Mouse (Mus musculus) heart, postnatal 10 days (tissue): ENCODE results near the gene Cish. TPM values are rescaled to one million over a fixed set of nuclear protein-coding genes. Genes with fewer than 3 reads are reported as not detected.
"Not testable (repeated sequence)": the region's sequence is repeated elsewhere in the genome, so short reads cannot be mapped to it uniquely, and the experiment has no call there.

Source experiments
- DNase-seq, 2 experiments: peaks; one replicate each; pipeline ENCODE4 v3.0.0; 2021
- intact Hi-C: fragments of 180-260 bp; cut with DNase I; formaldehyde crosslinking; loops from one replicate; pipeline ENCODE4 v1.15.1; 2025
- total RNA-seq, 2 experiments: library from RNA; stranded (reverse); gene quantifications; 2 replicates each; pipeline ENCODE4 v1.2.3; 2021

The Cish gene
- total RNA-seq, 2 experiments from 2014 or later: 212 to 269 TPM

DNA sequence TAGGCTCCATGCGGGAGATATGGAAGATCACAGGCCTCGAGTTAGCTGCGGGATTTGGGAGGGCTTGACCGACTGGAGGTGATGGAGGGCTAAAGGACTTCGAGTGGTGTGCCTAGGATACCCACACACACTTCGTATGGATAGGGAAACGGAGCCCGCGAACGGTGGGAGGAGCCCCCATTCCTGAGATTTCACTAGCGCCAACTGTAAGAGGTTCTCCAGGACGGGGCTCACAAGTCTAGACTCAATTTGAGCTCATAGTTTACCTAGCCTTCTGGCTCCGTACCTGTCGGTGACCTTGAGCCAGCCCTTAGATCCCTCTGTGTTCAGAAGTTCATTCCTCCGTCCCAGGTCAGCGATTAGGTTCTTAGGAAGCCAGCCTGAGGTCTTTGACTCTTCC is 1.2 kb downstream of the Cish start:
- DNase-seq: no peak
- intact Hi-C loops: loop anchor here (10.0 kb wide), 1 partner anchor 472 kb away; the partner anchor contains the start of gene Dcaf1

DNA sequence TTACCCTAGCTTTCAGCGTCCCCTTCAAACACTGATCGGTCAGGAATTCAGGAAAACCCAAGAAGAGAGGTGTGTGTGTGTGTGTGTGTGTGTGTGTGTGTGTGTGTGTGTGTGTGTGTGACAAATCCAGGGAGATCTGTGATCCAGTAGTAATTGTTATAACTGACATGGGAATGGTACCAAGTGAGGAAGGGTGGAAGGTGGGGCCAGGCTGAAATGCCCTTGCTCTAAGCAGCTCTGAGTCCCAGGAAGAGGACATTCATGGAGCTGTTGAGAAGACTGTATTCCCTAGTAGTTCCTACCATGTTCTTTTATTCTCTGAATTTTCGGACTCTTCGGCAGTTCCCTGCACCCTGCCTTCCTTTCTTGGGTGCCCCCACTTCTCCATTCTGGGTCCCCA is 1.8 kb downstream of the Cish start:
- intact Hi-C loops: loop anchor here (10.0 kb wide), 1 partner anchor 473 kb away; the partner anchor contains the start of gene Dcaf1
- peak in 1 of 2 experiments; percentile 47 for DNase-seq

DNA sequence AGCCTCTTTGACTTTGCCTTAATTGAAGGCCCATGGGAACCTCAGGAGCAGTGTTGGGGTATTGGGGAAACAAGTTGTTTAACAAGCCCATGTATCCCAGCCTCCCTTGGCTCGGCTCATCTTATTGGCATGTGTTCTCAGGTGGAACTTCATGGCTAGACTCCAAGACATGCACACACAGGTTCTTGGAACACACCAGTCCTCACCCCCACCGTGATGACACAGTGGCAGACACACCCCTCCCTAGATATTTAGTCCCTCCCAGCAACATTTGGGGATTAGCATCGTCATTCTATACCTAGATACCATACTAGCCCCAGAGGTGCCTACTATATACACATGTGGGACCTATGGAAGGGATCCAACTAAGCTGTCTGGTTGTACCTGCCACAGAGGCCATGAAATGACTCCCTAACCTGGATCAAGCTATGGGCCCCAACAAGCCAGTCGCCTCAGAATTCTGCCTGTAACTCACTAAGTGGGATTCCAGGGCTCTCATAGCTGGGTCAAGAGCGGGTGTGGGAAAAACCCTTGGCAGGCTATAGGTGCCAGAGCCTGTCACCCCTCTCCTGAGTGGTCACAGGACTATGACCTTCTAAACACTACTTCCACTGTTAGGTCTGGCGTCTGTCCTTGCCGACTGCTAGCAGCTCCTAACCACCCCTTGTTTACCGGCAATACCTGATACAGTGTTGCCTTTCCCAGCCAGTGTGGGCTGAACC is 2.4 kb downstream of the Cish start:
- peak; percentile 69 to 77 for DNase-seq

DNA sequence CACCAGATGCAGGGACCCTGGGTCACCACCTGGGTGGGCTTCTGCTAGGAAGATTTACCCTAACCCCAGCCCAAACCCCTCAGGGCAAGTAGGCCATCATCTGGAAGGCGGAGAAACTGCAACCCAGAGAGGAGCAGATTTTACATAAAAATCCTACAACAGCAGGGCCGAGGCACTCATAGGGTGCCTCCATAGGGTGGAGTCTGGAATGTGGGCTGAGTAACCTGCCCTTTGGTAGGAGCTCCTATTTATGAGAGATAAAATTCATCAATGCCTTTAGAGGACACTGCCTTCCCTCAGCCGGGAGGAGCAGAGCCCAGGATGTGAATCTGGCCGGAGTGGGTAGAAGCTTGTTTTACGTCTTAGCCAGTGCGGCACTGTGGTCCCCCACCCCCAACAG is 3.0 kb downstream of the Cish start:
- intact Hi-C loops: loop anchor here (10.0 kb wide), 1 partner anchor 474 kb away; the partner anchor contains the start of gene Dcaf1
- no peak for DNase-seq

More for the DNA sequence above, 2.4 kb downstream of the Cish start:
- intact Hi-C loops: loop anchor here (10.0 kb wide), 1 partner anchor 473 kb away; the partner anchor contains the start of gene Dcaf1

DNA sequence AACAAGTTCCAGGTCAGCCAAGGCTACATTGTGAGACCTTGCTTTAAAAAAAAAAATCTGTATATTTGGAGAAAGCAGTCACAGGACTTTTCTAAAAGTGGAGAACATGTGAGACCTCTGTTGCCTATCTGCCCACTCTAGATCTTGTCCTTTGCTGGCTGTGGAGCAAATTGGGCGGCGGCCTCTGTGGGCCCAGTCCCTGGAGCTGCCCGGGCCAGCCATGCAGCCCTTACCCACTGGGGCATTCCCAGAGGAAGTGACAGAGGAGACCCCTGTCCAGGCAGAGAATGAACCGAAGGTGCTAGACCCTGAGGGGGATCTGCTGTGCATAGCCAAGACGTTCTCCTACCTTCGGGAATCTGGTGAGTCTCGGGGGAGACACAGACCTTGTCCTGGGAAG is 4.0 kb downstream of the Cish start:
- DNase-seq: peak; percentile 55 to 75
- intact Hi-C loops: loop anchor here (1.0 to 10.0 kb wide), 2 partner anchors 24 to 475 kb away; partner anchors contain the start of gene Dcaf1

DNA sequence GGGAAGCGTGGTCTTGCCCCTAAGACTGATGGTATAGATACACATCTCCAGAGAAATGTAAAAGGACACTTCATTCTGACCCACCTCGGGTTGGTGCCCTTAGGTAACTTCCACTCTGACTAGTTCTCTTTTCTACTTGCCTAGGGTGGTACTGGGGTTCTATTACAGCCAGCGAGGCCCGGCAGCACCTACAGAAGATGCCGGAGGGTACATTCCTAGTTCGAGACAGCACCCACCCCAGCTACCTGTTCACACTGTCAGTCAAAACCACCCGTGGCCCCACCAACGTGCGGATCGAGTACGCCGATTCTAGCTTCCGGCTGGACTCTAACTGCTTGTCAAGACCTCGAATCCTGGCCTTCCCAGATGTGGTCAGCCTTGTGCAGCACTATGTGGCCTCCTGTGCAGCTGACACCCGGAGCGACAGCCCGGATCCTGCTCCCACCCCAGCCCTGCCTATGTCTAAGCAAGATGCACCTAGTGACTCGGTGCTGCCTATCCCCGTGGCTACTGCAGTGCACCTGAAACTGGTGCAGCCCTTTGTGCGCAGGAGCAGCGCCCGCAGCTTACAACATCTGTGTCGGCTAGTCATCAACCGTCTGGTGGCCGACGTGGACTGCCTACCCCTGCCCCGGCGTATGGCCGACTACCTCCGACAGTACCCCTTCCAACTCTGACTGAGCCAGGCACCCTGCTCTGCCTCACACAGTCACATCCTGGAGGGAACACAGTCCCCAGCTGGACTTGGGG is 4.6 kb downstream of the Cish start:
- intact Hi-C loops: loop anchor here (1.0 kb wide), 1 partner anchor 23 kb away; no protein-coding TSS in a partner anchor
- DNase-seq: no peak

DNA sequence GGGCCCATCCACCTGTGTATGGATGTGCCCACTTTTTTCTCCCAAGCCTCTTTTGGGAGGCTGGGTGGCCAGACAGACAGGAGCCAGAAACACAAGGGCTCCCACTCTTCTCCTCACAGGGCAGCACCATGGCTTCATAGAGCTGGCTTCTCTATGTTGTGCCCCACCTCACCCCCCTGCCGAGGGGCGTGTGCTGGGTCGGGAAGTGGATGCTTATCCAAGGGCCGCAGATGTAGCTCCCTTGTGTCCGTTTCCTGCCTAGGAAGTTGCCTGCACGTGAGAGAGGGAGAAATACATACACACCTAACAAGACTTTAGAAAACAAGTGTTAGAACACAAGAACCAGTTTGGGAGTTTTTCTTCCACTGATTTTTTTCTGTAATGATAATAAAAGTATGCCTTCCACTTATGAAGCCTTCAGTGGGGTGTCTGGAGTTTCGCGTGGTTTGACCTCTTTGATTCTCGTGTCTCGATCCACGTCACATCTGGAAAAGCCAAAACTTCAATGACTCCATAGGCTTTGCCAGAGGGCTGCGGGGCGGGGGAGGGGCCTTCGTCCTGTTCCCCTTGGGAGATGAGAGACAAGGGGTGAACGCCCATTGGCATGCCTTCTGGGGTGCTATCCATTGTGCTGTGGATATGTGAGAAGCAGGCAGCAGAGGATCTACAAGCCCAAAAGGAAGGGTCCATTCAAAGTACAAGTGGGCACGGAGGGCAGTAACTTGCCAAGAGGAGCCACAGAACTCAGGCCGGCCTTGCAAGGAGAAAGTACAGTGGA is 5.9 kb downstream of the Cish start:
- intact Hi-C loops: no loop called here
- DNase-seq: peak in 1 of 2 experiments; percentile 23

DNA sequence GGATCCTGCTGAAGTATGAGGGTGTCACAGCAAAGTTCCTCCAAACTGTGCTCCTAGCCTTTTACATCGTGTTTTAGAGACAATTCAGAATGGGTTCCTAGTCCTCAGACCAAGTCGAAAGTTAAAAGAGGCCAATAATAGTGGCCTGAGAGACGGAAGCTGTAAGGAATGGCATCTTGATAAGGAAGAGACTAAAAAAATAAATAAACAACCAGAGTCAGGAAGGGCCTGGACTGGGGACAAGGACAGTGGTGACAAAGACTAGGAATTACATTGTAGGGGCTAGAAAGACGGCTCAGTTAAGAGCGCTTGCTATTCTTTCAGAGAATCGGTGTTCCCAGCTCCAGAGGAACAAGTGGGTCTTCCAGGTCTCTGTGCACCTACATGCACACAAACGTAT is 6.8 kb downstream of the Cish start:
- no peak for DNase-seq
- intact Hi-C loops: no loop called here

DNA sequence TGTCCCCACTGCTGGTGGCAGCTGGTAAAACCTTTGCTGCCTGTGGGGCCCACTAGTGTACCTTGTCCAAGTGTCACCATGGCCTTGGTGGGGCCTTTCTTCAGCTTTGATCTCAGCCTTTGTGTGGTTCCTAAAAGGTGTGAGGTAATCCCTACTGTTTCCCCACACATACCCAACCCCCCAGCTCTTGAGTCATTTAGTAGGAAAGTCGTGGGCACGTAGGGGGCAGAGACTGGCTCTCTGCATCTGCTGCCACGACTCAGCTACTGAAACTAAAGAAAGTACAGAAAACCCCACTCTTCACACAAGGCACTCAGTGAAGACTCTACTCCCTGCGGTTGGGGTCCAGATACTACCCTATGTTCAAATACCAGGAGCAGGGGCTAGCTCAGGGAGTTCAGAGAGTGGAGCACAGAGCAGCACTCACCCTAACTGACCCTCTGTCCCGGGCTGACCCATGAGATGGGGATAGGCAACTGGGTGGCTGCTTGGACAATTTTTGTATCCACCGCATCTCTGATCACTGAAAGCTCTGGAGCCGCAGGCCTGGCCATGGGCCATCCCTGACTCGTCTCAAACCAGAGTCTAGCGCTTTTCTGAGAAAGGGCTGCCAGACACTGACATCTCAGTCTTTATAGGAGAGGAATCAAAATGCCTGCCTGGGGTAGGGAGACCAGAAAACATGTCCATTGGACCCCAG is 7.4 kb downstream of the Cish start:
- intact Hi-C loops: no loop called here
- DNase-seq: peak; percentile 47 to 64

DNA sequence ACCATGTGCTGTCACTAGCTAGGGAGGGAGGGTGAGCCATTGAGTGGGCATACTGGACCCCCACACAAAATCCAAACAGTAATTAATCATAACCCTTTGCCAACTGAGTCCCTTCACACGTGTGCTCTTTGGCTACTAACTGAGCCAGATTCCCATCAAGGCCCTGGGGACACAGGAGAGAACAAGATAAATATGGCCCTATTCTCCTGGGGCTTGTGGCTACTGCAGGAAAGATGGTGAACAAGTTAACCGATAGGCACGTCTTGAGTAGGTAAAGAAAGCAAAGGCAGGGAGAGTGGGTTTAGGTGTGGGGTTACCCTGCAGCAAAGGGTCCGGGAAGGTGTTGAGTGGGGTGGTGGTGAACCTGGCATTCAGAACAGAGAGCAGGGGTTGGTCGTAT is 8.1 kb downstream of the Cish start:
- intact Hi-C loops: no loop called here
- no peak for DNase-seq

DNA sequence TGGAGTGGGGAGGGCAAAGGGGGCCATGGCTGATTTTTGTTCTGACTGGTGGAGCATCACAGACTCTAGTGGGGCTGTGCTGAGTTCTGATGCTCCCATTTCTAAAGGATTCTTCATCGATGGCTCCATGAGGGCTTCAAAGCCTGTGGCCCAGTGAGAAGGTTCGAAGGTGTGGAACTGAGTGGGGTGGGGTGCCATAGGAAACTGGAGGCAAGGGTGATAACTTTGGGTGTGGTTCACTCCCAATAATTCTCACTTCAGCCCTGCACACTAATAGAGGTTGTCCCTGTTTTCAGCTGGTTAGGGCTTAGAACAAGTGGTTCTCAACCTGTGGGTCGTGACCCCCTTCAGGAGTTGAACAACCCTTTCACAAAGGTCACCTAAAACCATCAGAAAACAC is 8.6 kb downstream of the Cish start:
- DNase-seq: no peak
- intact Hi-C loops: no loop called here

DNA sequence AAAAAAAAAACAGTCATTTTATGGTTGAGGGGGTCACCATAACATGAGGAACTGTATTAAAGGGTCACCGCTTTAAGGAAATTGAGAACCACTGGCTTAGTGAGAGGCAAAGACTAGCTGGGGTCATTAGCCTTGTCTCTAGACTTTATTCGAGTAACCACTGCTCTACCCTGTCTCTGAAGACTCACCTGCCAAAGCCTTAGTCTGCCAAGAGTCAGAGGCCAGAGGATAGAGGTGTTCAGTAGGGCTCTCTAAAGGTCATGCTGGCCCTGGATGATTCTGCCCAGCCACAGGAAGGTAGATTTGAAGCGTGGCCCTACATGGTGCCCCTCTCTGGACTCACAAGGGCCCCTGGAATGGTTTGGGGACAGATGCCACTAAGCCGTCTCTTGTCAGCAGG is 9.2 kb downstream of the Cish start:
- intact Hi-C loops: no loop called here

DNA sequence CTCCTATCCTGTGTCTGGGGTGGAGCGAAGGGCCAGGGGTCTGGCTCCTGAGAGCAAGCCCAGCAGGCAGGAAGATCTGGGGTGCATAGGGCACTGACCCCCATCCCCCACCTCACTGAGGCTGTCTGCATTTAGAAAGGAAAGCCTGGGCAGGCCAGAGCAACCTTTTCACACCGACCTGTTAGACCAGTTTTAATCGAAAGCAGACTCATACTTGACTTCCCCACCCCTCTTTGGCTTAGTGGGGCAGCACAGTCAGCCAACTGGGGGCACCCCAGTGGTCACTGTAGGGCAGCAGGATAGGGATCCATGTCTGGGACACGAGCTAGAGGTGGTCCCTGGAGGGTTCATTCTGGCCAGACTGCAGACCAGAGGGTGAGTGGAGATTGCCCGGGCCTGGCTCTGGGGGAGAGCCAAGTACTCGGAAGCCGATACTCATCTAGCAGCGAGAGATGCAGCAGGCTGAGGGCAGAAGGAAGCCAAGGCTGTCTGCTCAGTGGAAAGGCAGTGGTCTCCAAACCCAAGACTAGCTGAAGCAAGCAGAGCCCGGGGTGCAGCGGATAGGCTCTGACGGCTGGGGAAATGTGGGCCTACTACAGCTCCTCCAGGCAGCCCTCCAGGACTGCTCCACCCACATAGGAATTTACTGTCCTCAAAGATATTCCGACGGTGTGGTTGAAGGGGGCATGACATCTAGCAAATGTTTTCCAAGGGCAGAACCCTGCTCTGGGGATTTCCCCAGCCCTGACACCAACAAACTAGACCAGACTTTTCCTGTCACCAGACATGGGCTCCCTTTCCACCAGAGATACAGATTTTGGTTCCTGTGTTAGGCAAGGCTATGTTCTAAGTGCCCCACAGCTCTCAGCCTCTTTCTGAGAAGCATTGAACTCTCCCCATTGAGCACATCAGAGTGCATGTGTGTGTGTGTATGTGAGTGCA is 10.0 kb downstream of the Cish start:
- peak in 1 of 2 experiments; percentile 28 for DNase-seq
- intact Hi-C loops: no loop called here

More for the DNA sequence above, 9.2 kb downstream of the Cish start:
- no peak for DNase-seq

DNA sequence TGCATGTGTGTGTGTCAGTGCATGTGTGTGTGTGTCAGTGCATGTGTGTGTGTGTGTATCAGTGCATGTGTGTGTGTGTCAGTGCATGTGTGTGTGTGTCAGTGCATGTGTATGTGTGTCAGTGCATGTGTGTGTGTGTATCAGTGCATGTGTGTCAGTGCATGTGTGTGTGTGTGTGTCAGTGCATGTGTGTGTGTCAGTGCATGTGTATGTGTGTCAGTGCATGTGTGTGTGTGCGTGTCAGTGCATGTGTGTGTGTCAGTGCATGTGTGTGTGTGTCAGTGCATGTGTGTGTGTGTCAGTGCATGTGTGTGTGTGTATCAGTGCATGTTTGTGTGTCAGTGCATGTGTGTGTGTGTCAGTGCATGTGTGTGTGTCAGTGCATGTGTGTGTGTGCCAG is 10.8 kb downstream of the Cish start:
- DNase-seq, intact Hi-C loops: not testable (repeated sequence)

DNA sequence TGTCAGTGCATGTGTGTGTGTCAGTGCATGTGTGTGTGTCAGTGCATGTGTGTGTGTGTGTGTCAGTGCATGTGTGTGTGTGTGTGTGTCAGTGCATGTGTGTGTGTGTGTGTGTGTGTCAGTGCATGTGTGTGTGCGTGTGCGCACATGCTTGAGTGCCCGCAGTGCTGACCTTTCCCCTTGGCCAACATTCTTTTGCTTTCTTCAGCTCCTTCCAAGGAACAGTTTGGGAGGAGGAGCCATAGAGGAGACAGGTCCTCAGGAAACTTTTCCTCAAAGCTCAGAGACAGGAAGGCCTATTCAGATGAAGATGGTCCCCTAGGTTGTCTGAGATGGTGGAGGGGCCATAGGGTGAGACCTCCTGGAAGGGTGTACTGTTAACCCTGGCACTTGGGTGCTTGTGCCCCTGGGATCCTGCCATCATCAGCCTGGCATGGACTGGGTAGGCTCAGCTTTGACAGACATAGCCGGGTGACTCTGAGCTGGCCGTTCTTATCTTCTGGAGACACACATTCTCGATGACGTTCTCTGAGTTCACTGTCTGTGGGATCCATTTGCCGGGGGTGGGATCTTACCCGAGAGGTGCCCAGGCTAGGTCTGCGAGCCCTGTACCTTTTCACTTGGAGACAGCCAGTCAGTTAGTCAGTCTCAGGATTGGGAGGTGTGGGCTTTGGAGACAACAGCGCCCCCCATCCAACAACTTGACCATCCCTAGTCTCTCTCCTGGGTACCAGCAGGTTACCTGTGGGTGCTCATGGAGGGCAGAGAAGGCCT is 11.5 kb downstream of the Cish start:
- intact Hi-C loops: no loop called here
- peak; percentile 60 to 63 for DNase-seq

DNA sequence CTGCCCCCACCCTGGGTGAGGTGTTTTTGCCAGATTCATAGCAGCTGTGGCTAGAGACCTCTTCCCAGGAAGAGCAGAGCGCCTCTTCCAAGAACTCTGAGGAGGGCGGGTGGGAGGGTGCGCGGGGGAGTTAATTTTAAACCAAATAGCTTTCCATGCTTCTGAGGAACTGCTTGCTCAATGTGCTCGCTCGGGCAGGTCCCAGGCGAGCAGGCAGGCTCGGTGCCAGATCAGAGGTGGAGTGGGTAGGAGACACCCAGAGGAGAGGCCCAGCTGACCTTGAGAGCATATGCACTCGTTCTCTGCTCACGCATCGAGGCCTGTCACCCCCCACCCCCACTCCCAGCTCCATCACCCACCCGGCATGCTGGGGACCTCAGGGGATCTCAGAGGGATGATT is 12.1 kb downstream of the Cish start:
- DNase-seq: peak; percentile 88 to 93
- intact Hi-C loops: loop anchor here (1.0 kb wide), 1 partner anchor 15 kb away; no protein-coding TSS in a partner anchor

DNA sequence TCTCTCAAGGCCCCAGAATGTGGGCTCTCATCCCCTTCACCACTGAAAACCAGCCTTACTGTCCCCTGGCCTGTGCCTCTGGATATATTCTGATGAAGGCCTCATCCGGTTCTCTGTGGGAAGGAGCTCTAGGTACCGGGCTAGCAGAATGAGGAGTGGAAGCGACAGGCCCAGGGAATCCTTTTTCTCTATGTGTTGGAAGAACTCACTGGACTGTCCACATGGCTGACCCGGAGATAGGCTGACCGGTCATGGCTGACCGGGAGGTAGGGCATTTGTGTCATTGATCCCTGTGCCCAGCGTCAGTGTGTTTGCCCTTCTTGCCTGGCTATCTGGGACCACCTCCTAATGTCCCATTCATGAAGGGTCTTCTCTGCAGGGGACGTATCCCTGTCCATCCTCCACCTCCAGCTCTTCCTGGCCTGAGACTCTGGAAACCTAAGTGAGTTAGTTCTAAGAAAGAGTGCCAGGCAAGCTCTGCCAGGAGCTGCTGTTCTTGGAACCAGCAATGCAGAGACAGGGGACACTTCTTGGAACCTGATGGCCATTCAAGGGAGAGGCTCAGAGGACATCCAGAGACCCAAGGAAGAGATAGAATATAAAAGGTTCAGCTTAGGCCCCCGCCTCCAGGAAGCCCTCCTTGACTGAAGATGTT is 12.6 kb downstream of the Cish start:
- intact Hi-C loops: loop anchor here (1.0 kb wide), 1 partner anchor 15 kb away; no protein-coding TSS in a partner anchor
- DNase-seq: no peak

DNA sequence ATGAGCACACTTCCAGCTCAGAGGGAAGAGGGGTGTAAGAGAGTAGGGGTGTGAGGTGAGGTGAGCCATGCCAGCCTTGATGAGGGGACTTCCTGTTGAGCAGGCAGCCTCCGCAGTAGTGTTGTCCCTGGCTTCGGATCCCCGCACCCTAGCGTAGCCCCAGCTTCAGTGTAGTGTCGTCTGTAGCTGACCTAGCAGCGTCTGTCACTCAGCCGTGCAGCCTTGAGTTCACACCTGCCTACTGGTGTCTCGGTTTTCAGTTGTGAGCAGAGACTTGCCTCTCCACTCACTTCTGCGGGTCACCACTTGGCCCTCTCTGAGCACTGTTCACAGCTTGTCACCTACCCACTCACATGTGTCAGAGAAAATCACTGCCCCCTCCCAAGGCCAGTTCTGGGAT is 13.3 kb downstream of the Cish start:
- no peak for DNase-seq
- intact Hi-C loops: no loop called here
